Mouse (Mus musculus) forebrain, embryonic 12.5 days (tissue): Measurements from ENCODE around the gene Ube4a. TPM values are rescaled to one million over a fixed set of nuclear protein-coding genes. Genes with fewer than 3 reads are reported as not detected.
A peak's percentile ranks its signal among the peaks of the same experiment; 100 is the strongest.
"Not testable (repeated sequence)": the region's sequence is repeated elsewhere in the genome, so short reads cannot be mapped to it uniquely, and the experiment has no call there.

Experiments
- ATAC-seq: fragments of 200-750 bp; cut with Nextera tagmentation; 2 replicates; pipeline ENCODE4 v1.8.0; 2017; ENCODE audit warnings: moderate TSS enrichment; ENCODE audit not compliant: low FRiP score
- H3K27ac ChIP-seq: fragments of 300-500 bp; sonication (generic); 2 replicates; pipeline ENCODE4 v1.5.1; 2016; ENCODE audit warnings: mild to moderate bottlenecking
- H3K27me3 ChIP-seq: fragments of 300-500 bp; sonication (generic); 2 replicates; pipeline ENCODE4 v1.6.1; 2016; ENCODE audit warnings: mild to moderate bottlenecking
- H3K36me3 ChIP-seq: fragments of 300-500 bp; sonication (generic); replicated peaks from 2 replicates; pipeline ENCODE4 v1.6.1; 2016; ENCODE audit warnings: mild to moderate bottlenecking
- H3K4me1 ChIP-seq: fragments of 300-500 bp; sonication (generic); 2 replicates; pipeline ENCODE4 v1.6.1; 2016
- H3K4me2 ChIP-seq: fragments of 300-500 bp; sonication (generic); 2 replicates; pipeline ENCODE4 v1.6.1; 2016; ENCODE audit warnings: mild to moderate bottlenecking, moderate library complexity
- H3K4me3 ChIP-seq: fragments of 300-500 bp; sonication (generic); replicated peaks from 2 replicates; pipeline ENCODE4 v1.5.1; 2016; ENCODE audit warnings: mild to moderate bottlenecking
- H3K9ac ChIP-seq: fragments of 300-500 bp; sonication (generic); 2 replicates; pipeline ENCODE4 v1.6.1; 2016; ENCODE audit warnings: mild to moderate bottlenecking
- H3K9me3 ChIP-seq: fragments of 300-500 bp; sonication (generic); 2 replicates; pipeline ENCODE4 v1.6.1; 2016
- WGBS: fragments of 180-500 bp; shearing (Covaris S2); methylation state at CpG from one replicate; pipeline ENCODE4 v1.1.7; 2016; 5-methylcytosine and 5-hydroxymethylcytosine counted together
- polyA plus RNA-seq: library from polyadenylated mRNA; unstranded; fragments of >200 nt; fragmentation: Nextera tagmentation; extraction: Ambion mirVana; gene quantifications from 2 replicates; pipeline ENCODE4 v1.2.1, GENCODE M21; 2016

Gene Ube4a
- polyA plus RNA-seq, 1 experiment from 2014 or later: 33.4 TPM

- H3K9me3 ChIP-seq: no peaks in the 10 kb centered on the region
- no peak overlapping the region for H3K4me3 ChIP-seq
- no peak overlapping the region for H3K9ac ChIP-seq
- no peaks in the 10 kb centered on the region for H3K36me3 ChIP-seq
- ATAC-seq: no peak
- no peaks in the 10 kb centered on the region for H3K4me1 ChIP-seq
- no peak overlapping the region for H3K4me2 ChIP-seq
- 81% methylated on average over 7 of the region's 7 CpGs for WGBS
- H3K27me3 ChIP-seq: peaks cover 5% of the 10 kb centered on the region; the same call in 1 of the 2 replicates
- H3K27ac ChIP-seq: no peak overlapping the region
These were observed 14.4 kb upstream of the Ube4a start for GRCm38 (mm10) chr9:44979806-44980205.

DNA sequence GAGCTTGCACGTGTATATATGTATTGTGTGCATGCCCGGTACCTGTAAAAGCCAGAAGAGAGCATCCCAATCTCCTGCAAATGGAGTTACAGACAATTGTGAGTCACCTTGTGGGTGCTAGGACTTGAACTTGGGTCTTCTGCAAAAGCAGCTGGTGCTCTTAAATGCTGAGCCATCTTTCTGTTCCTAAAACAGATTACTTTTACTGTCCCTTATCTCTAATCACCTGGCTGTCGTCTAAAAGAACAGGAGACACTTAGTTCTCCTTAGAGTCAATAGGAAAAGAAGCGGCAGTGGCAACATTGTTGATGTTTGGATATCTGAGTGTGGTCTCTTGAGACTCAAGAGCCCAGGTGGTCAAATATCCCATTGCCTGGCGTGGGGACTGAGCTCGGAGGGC lies 12.4 kb upstream of the Ube4a start:
- Histone ChIP-seq H3K4me3 (no peak overlapping the region), H3K27me3 (peaks cover 20% of the 10 kb centered on the region), H3K4me1 (no peaks in the 10 kb centered on the region), H3K9me3 (no peaks in the 10 kb centered on the region), H3K27ac (no peak overlapping the region), H3K4me2 (no peak overlapping the region), H3K9ac (no peak overlapping the region), H3K36me3 (no peaks in the 10 kb centered on the region)
- ATAC-seq: no peak
- WGBS: 82% methylated on average over 6 of the region's 6 CpGs

DNA sequence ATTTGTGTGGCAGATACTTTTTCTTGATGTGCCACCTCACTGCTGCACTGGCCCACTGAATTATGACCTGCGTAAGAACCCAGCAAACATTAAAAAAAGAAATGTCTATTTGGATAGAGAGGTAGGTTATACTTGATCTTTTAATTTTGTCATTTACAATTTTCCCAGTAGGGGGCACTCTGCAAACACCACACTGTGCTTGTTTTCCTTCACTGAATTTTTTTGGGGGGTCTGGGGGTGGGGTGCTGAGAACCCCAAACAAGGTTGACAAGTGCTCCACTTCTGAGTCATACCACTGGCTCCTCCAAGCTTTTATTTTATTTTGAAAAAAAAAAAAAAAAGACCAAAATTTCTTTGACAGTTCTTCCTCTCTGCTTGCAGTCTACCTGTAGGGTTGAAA lies 4.0 kb upstream of the Ube4a start:
- H3K27ac ChIP-seq: no peak overlapping the region
- ATAC-seq: no peak
- 76% methylated on average over 1 of the region's 1 CpGs for WGBS
- no peaks in the 10 kb centered on the region for H3K36me3 ChIP-seq
- no peak overlapping the region for H3K4me2 ChIP-seq
- H3K4me1 ChIP-seq: peaks cover 11% of the 10 kb centered on the region
- no peak overlapping the region for H3K9ac ChIP-seq
- peaks cover 17% of the 10 kb centered on the region for H3K27me3 ChIP-seq
- no peaks in the 10 kb centered on the region for H3K9me3 ChIP-seq
- no peak overlapping the region for H3K4me3 ChIP-seq

DNA sequence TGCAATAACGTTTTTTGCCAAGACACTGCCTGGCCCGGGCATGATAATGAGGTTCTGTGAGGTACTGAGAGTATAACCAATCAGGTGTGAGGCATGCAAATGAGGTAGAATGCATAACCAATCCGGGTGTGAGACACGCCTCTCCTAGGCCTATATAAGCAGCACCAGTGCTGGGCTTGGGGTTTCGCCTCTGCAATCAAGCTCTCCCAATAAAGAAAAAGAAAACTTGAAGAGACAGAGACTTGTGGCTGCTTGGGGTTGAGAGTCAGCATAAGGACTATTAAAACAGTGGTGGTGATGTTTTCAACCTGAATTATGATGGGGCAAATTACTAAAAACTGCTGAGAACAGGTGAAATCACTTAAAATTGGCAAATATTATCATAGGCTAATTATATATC lies 2.4 kb upstream of the Ube4a start:
- peaks cover 15% of the 10 kb centered on the region for H3K4me1 ChIP-seq
- WGBS: 79% methylated on average over 5 of the region's 5 CpGs
- not testable (repeated sequence) for H3K4me3 ChIP-seq, H3K9ac ChIP-seq, H3K9me3 ChIP-seq, H3K27ac ChIP-seq, ATAC-seq, H3K27me3 ChIP-seq, H3K4me2 ChIP-seq, H3K36me3 ChIP-seq

GRCm38 (mm10) chr9:44966815-44967242 lies 1.4 kb upstream of the Ube4a start:
- no peak overlapping the region for H3K4me2 ChIP-seq
- no peak overlapping the region for H3K27ac ChIP-seq
- H3K4me3 ChIP-seq: no peak overlapping the region
- peaks cover 15% of the 10 kb centered on the region for H3K4me1 ChIP-seq
- no peaks in the 10 kb centered on the region for H3K9me3 ChIP-seq
- no peak overlapping the region for H3K9ac ChIP-seq
- 0 out of 2 replicates have a peak, but pooled peaks cover 2% of the 10 kb centered on the region for H3K27me3 ChIP-seq
- no peak for ATAC-seq
- peaks cover 5% of the 10 kb centered on the region; the same call in 1 of the 2 replicates for H3K36me3 ChIP-seq
- 33% methylated on average over 3 of the region's 3 CpGs for WGBS

DNA sequence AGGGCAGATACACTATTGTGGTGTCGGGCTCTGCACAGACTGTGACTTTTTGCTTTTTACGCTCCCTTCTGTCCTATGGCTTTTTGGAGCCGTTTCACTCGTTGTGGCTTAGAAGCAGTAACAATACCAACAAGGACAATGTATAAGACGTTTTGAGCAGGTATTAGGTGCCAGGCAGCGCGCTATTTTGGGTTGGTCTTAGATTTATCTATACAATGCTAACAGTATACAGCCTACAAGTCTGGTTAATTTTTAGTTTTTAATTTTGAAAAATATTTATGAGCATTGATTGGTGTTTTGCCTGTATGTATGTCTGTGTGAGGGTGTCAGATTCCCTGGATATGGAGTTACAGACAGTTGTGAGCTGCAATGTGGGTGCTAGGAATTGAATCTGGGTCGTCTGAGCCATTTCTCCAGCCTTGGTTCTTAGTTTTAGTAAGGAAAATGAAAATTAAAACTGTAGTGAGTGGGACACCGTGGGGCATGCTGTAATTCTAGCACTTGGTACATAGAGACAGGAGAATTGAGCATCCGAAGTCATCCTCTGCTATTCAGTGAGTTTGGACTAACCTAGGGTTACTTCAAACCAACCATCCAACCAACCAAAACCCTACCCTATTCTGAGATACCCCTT lies 550 bp upstream of the Ube4a start:
- peak overlapping the region; percentile 78 for H3K4me3 ChIP-seq
- peaks cover 15% of the 10 kb centered on the region for H3K4me1 ChIP-seq
- peak overlapping the region; percentile 47 for H3K9ac ChIP-seq
- H3K27ac ChIP-seq: no peak overlapping the region
- H3K9me3 ChIP-seq: no peaks in the 10 kb centered on the region
- H3K36me3 ChIP-seq: peaks cover 10% of the 10 kb centered on the region
- 0 out of 2 replicates have a peak, but pooled peaks cover under 1% of the 10 kb centered on the region for H3K27me3 ChIP-seq
- peak overlapping the region; percentile 77 for H3K4me2 ChIP-seq
- 16% methylated on average over 10 of the region's 10 CpGs for WGBS
- ATAC-seq: no peak

DNA sequence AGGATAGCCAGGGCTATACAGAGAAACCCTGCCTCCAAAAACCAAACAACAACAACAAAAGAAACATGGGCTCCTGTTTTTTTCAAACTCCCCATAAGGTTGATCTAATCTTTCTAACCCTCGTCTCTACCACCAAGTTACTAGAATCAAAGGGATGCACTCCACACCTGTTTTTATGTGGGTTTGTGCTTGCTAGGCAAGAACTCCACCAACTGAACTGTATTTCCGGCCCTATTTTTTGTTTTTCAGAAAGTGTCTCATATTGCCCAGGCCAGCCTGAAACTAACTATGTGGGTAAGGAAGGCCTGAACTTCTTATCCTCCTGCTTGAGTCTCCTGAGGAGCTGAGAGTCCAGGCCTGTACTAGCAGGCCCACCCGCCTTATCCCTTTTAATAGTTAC lies 11.0 kb downstream of the Ube4a start:
- H3K9ac ChIP-seq: no peak overlapping the region
- WGBS: 92% methylated on average over 3 of the region's 3 CpGs

DNA sequence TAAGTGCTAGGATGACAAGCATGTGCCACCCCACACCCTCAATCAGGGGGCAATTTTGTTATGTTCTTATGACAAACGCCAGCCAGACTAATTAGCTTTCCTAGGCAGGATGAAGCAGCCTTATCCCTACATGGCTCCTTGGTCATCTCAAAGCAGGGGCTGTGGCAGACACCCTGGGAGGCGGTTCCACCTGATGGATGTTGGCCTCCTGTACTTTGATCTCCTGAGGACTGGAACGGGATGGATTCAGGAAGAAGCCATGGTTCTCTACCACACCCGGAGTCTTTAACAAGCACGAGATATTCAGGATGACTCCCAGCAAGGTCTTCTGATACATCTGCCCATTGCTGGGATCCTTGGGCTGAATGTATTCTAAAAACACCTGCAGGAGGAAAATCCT lies 17.6 kb downstream of the Ube4a start:
- Histone ChIP-seq H3K27ac (no peak overlapping the region), H3K9ac (no peak overlapping the region), H3K4me1 (no peaks in the 10 kb centered on the region), H3K4me3 (no peak overlapping the region), H3K27me3 (no peaks in the 10 kb centered on the region), H3K9me3 (no peaks in the 10 kb centered on the region), H3K36me3 (peaks cover 86% of the 10 kb centered on the region), H3K4me2 (no peak overlapping the region)
- 96% methylated on average over 5 of the region's 5 CpGs for WGBS
- no peak for ATAC-seq

More for the DNA sequence above, 11.0 kb downstream of the Ube4a start:
- Histone ChIP-seq H3K4me2 (no peak overlapping the region), H3K36me3 (peaks cover 79% of the 10 kb centered on the region), H3K27ac (no peak overlapping the region), H3K4me1 (no peaks in the 10 kb centered on the region), H3K9me3 (no peaks in the 10 kb centered on the region), H3K4me3 (no peak overlapping the region), H3K27me3 (no peaks in the 10 kb centered on the region)
- no peak for ATAC-seq

GRCm38 (mm10) chr9:44946185-44946695 lies 19.2 kb downstream of the Ube4a start:
- no peaks in the 10 kb centered on the region for H3K4me1 ChIP-seq
- H3K9ac ChIP-seq: no peak overlapping the region
- H3K4me3 ChIP-seq: no peak overlapping the region
- H3K36me3 ChIP-seq: peaks cover 88% of the 10 kb centered on the region
- H3K27me3 ChIP-seq: no peaks in the 10 kb centered on the region
- H3K27ac ChIP-seq: no peak overlapping the region
- H3K4me2 ChIP-seq: no peak overlapping the region
- ATAC-seq: no peak
- WGBS: 90% methylated on average over 7 of the region's 7 CpGs
- no peaks in the 10 kb centered on the region for H3K9me3 ChIP-seq

DNA sequence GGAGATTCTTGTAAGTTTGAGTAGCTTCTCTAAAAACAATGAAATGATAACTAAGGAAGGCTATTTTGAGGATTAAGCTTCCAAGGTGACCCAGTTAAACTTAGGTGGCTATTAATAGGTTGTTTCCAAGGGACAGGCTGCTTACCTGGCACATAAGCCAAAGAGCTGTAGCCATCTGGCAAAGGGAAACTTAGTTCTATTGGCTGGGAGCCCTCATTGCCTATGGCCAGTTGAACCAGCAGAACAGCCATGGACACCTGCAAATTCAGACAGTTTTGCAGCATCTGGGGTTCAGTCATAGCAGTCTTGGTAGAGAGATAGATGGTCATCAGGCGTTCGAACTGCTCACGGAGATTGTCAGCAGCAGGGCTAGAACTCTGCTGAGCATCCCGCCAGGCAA lies 23.0 kb downstream of the Ube4a start:
- Histone ChIP-seq H3K27me3 (no peaks in the 10 kb centered on the region), H3K4me2 (no peak overlapping the region), H3K36me3 (peaks cover 89% of the 10 kb centered on the region), H3K4me3 (no peak overlapping the region), H3K27ac (no peak overlapping the region), H3K4me1 (no peaks in the 10 kb centered on the region), H3K9ac (no peak overlapping the region), H3K9me3 (no peaks in the 10 kb centered on the region)
- WGBS: 97% methylated on average over 4 of the region's 4 CpGs
- no peak for ATAC-seq

DNA sequence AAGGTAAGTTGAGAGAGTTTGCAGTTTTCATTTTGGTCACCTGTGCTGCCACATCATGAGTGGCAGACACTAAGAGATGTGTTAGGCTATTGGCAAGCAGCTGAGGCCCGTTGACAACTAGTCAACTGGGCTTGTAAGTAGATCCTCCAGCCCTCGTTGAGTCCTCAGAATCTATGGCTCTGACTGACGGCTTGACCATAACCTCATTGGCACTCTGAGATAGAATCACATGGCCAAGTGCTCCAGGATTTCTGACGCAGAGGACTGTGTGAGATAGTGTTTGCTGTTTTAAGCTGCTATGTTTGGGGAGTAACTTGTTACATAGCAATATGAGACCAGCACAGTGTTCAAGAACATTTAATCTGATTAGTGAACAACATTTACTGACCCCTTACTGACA lies 23.6 kb downstream of the Ube4a start:
- Histone ChIP-seq H3K4me1 (no peaks in the 10 kb centered on the region), H3K4me2 (no peak overlapping the region), H3K27me3 (no peaks in the 10 kb centered on the region), H3K27ac (no peak overlapping the region), H3K4me3 (no peak overlapping the region), H3K9me3 (no peaks in the 10 kb centered on the region), H3K9ac (no peak overlapping the region), H3K36me3 (peaks cover 89% of the 10 kb centered on the region)
- WGBS: 94% methylated on average over 4 of the region's 4 CpGs
- ATAC-seq: no peak

- Histone ChIP-seq H3K9me3 (no peaks in the 10 kb centered on the region), H3K4me3 (peak overlapping the region; percentile 98), H3K27me3 (no peaks in the 10 kb centered on the region), H3K27ac (peak overlapping the region; percentile 91), H3K36me3 (peaks cover 3% of the 10 kb centered on the region; the same call in 1 of the 2 replicates), H3K4me1 (peaks cover 14% of the 10 kb centered on the region), H3K4me2 (peak overlapping the region; percentile 86), H3K9ac (peak overlapping the region; percentile 58; the same call in 1 of the 2 replicates)
- WGBS: 79% methylated on average over 2 of the region's 2 CpGs
- no peak for ATAC-seq
These were observed 43.9 kb downstream of the Ube4a start for GRCm38 (mm10) chr9:44921543-44921942.

GRCm38 (mm10) chr9:44921123-44921468 lies 44.3 kb downstream of the Ube4a start:
- Histone ChIP-seq H3K9ac (peak overlapping the region; percentile 58), H3K27ac (peak overlapping the region; percentile 91), H3K4me1 (peaks cover 14% of the 10 kb centered on the region), H3K27me3 (no peaks in the 10 kb centered on the region), H3K4me3 (peak overlapping the region; percentile 98), H3K36me3 (peaks cover 3% of the 10 kb centered on the region; the same call in 1 of the 2 replicates), H3K4me2 (peak overlapping the region; percentile 86), H3K9me3 (no peaks in the 10 kb centered on the region)
- WGBS: 1% methylated on average over 8 of the region's 8 CpGs
- peak; percentile 83 for ATAC-seq
